Mouse (Mus musculus) E14TG2a.4 (cell line): ENCODE results near the gene Hpcal1.

Experiments used
- CTCF ChIP-seq: conservative IDR thresholded peaks from 2 replicates; pipeline ENCODE4 v1.5.1; 2014; ENCODE audit warnings: low read length
- NANOG ChIP-seq: IDR thresholded peaks from 2 replicates; pipeline ENCODE4 v1.6.1; 2014; ENCODE audit warnings: borderline replicate concordance, low read length, mixed read lengths
- POU5F1 ChIP-seq: IDR thresholded peaks from 2 replicates; pipeline ENCODE4 v1.6.1; 2014; ENCODE audit warnings: low read length, borderline replicate concordance

GRCm38 (mm10) chr12:17722452-17723181 lies 32.0 kb downstream of the Hpcal1 start:
- TF ChIP-seq CTCF (no peak), POU5F1 (no peak), NANOG (no peak)
